Mouse (Mus musculus) cerebellum, adult 11-12 months (tissue): ENCODE results near the gene Ogfod3.

Experiments
- DNase-seq: peaks from one replicate; pipeline ENCODE4 v3.0.0; 2022

Gene Ogfod3

DNA sequence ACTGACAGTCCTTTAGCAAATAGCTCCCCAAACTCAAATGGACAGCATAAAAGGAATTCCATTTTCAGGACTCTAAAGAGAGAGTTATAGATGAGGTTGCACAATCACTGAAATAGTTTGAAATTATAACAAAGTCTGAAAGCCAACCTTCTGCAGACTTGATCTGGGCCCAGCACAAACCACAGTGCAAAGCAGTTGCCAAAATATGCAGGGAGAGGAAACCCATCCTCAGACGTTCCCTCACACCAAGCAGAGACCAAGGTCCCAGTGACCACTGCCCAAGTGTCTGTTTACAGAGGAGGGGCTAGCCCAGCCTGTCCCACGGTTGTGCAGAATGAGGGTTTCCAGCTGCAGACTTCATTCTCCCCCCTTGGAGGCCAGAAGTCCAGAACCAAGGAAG, 5.9 kb downstream of the Ogfod3 start:
- no peak for DNase-seq

DNA sequence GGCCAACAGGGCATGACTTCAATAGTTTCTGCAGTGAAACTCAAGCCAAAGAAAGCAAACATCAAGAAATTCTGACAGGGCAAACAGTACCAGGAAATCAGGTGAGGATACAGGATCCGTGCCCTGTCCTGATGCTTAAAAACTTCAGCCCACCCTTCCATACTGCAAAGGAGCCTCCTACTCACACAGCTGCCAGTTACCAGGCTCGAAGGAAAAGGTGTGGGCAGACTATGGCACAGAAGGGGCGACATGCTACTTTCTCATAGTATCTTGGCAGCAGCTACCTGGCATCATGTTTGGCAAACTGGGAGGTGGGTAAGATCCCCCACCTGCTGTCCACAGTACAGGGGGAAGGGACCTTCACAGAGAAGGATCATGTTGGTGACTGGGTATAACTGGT, 11.1 kb downstream of the Ogfod3 start:
- DNase-seq = no peak

GRCm38 (mm10) chr11:121192742-121193141, 11.8 kb downstream of the Ogfod3 start:
- no peak for DNase-seq

DNA sequence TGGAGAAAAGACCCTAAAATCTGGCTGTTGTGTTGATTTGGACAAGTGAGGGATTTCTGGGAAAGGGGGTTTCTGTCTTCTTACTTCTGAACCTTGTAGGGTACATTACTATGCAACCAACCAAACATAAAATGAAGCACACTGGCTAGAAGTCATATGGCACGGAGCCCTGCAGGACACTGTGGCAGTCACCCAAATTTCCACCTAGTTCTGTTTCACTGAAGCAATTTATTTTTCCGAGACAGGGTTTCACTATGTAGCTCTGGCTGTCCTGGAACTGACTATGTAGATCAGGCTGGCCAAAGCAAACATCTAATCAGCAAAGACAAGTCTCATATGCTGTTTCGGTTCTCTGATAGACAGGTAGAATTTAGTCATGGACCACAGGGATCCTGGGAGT, 14.8 kb downstream of the Ogfod3 start:
- DNase-seq = peak; percentile 48

DNA sequence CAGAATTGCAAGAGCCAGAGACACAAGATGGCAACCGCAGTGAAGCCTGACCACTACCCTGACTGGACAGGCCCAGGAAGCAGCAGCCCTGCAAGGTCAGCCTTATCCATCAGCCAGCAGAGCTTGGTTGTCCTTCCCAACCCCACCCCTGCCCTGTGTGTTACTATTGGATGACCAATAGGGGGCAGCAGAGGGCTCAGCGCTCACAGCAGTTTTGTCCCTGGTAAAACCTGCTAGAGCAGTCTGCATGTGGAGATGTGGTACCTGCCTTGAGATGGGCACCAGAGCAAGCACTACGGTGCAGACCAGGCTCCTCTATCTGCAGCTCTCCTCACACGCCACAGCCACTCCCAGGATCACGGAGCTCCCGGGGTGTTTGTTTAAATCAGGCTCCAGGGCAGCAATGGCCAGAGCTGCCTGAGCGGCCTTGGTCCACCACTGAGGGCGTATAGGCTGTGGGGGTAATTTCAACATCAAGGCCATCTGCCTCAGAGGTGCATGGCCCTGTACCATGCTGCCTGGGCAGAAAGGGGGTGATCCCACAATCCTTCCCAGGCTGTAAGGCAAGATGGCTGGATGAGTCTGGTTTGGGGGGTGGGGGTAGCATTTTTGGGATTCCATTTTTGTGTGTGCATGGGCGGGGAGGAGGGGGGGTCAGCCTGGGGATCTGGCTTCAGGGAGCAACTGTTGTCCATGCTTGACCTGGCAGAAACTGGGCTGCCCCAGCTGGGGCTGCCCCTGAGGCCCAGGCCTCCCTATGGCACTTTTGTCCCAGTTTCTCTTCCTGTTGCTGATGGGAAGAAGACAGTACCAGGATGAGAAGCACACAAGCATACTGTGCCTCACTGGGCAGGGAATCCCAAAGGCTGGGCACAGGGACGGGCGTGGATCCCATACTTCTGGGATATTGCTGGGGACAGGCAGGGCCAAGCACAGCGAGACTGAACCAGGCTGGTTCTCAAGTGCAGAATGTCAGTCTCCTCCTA, 27.9 kb downstream of the Ogfod3 start:
- peak; percentile 51 for DNase-seq

- DNase-seq = no peak
Measured at GRCm38 (mm10) chr11:121174234-121174633, 30.3 kb downstream of the Ogfod3 start.

DNA sequence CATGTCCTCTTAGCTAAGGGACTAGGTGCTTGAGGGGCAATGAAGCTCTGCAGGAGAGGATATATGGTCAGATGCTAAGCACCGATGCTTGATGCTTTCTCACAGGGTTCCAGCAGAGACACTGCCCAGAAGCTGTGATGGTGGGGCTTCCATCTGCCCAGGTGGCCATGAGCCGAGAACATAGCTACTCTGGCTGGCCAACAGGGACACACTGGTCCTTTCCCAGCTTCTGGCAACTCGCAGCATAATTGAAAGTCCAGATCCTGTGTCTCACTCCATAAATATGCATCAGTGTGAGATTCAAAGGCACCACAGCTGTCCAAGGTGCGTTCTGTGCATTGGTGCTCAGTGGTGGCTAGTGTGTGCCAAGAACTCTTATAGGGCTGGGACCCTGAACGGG, 31.3 kb downstream of the Ogfod3 start:
- DNase-seq = no peak

DNA sequence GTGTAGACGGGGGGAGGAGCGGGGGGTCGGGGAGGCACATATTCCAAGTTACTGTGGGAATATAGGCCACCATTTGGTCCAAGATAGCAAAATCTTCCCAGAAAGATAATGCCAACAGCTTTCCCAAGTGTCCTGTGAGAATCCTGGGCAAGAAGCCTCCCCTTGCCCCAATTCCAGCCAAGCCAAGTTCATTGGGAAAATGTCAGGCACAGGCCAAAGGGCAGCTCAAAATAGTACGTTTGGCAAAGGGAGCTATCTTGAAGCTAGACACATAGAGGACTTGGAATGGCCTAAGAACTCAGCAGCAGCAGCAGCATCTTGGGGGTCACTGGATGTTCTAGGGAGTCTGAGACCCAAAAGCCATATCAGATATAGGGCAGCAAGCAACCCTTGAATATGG, 40.8 kb downstream of the Ogfod3 start:
- DNase-seq = no peak

DNA sequence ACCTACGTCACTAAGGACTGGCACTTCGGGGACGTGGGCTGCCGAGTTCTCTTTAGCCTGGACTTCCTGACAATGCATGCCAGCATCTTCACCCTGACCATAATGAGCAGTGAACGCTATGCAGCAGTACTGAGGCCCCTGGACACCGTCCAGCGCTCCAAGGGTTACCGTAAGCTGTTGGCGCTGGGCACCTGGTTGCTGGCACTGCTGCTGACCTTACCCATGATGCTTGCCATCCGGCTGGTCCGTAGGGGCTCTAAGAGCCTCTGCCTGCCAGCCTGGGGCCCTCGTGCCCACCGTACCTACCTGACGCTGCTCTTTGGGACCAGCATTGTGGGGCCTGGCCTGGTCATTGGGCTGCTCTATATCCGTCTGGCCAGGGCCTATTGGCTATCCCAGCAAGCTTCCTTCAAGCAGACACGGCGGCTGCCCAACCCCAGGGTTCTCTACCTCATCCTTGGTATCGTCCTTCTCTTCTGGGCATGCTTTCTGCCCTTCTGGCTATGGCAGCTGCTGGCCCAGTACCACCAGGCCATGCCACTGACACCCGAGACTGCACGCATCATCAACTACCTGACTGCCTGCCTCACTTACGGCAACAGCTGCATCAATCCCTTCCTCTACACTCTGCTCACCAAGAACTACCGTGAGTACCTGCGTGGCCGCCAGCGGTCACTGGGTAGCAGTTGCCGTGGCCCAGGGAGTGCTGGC, 43.7 kb downstream of the Ogfod3 start:
- no peak for DNase-seq

GRCm38 (mm10) chr11:121159971-121160370, 44.5 kb downstream of the Ogfod3 start, which contains the start of gene Uts2r:
TSS of gene Uts2r (plus strand) at chr11:121160271.
- DNase-seq = no peak

DNA sequence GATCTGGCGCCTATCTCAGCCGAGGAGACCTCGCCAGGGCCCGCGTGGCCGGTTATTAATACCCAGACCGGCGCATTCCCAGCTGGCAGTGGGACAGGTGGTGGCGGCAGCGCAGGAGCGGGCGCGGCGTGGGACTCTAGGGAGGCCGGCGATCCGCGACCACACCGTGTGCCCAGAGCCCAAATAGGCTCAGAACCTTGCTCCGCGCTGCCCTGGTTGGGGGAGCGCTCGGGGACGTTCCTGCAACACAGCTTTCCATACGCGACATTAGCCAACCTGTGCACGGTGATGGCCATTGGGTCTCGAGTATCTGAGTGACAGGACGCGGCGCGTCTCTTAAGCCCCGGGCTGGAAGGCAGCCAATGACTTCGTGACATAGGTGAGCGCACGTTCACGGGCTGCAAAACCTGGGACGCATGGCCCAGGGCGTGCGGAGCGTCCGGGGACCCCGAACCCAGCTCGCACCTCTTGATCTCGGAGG, 48.1 kb downstream of the Ogfod3 start:
- peak; percentile 38 for DNase-seq

DNA sequence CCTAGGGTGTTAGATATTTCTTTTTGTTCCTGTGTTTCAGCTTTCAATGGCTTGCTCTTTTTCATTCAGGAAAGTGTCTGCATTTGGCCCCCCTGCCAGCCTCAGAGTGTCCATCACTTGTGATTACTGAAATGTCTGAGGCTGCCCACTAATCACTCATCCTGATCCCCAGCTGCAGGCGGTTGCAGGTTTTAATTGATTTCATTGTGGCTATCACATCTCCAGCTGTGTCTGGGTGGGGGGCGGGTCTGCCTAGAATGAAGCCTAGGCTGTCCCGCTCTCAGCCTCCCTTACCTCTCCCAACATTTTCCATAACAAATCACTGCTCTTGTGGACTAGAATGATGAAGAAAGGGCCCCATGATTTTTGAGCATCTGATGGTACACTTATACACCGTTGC, 50.3 kb downstream of the Ogfod3 start:
- DNase-seq = no peak

DNA sequence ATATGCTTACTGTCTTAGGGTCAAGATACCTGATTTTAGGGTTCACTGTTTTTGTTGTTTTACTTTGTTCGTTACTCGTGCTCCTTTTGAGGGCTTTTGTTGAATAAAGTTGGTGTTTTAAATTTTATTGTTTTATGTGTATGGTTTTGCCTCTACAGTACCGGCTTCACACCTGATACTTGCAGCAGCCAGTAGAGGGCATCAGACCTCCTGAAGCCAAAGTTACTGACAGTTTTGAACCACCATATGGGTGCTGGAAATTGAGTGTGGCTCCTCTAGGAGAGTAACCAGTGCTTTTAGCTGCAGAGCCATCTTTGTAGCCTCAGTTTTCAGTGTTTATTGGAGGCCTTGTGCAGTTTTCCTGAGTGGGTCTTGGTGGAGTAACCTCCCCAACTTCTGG, 56.3 kb downstream of the Ogfod3 start:
- no peak for DNase-seq

- DNase-seq = no peak
Measured at GRCm38 (mm10) chr11:121145865-121146264, 58.6 kb downstream of the Ogfod3 start, which contains the start of gene Tex19.1. TSS of gene Tex19.1 (plus strand) at chr11:121146143.

GRCm38 (mm10) chr11:121143325-121144015, 61.0 kb downstream of the Ogfod3 start:
- DNase-seq = no peak

DNA sequence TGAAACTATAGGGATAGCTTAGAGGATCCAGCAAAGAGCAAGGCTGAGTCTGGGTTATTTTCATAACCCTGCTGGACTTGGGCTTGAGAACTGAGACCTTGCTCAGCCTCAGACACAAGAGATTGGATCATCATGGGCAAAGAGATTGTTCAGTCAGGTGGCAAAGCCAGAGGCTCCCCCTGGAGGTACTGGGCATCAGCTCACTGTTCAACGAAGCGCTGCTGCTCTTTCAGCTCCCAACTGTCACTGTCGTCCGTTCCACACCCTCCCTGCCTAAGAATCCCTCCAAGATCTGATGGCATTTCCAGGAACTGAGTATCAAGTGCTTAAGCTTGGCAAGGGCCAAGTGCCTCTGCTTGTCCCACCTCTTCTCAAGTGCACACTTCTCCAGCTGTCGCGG, 65.8 kb downstream of the Ogfod3 start:
- no peak for DNase-seq

DNA sequence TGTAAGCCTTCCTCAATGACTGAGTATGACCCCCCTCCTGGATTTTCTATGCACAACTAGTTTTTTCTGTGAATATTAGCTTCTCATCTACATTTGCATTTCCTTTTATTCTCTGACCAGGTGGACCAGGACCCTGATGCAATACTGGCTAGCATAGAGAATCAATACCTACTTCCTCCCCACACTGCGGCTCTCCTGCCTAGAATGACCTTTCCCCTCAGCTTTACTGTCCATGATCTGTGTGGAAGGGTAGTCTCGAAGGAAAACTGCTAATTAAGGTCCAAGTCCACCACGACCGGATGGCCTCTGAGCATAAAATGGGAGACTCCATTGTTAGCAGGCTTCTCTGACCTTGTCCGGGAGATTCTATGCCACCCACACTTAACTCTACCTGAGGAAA, 66.8 kb downstream of the Ogfod3 start:
- no peak for DNase-seq

GRCm38 (mm10) chr11:121134600-121134999, 69.9 kb downstream of the Ogfod3 start:
- no peak for DNase-seq

DNA sequence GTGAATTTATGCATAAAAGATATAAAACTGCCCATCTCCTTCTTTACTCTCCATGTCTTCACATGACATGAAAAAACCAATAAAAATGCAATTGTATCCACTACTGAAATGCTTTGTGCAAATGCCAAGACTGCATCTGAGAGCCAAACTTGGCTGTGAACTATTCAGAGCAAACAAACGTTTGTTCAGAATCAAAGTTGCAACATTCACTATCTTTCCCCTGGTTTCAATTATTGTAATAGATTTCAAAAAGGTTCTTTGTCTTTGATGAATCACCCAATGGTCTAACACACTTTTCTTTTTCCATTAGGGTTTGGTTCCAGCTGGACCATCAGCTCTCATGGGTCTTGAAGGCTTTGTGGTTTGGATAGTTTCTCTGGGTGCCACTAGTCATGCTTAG, 74.9 kb downstream of the Ogfod3 start:
- DNase-seq = no peak
